Mouse (Mus musculus) erythroblast, embryonic 14.5 days (primary cell): ENCODE measurements around the gene Adgra3. TPM values are rescaled to one million over a fixed set of nuclear protein-coding genes. Genes with fewer than 3 reads are reported as not detected.

ENCODE experiments used
- H3K27me3 ChIP-seq: 2 replicates; pipeline ENCODE4 v1.6.1; 2012; ENCODE audit warnings: inconsistent platforms; ENCODE audit not compliant: control insufficient read depth
- H3K36me3 ChIP-seq: 2 replicates; pipeline ENCODE4 v1.6.1; 2012; ENCODE audit warnings: mild to moderate bottlenecking, inconsistent platforms; ENCODE audit not compliant: control insufficient read depth
- H3K4me1 ChIP-seq: 2 replicates; pipeline ENCODE4 v1.6.1; 2012; ENCODE audit warnings: inconsistent platforms; ENCODE audit not compliant: control insufficient read depth
- H3K4me3 ChIP-seq: replicated peaks from 2 replicates; pipeline ENCODE3; 2012; ENCODE audit warnings: moderate library complexity, mild to moderate bottlenecking, inconsistent platforms
- H3K9me3 ChIP-seq: 2 replicates; pipeline ENCODE4 v1.6.1; 2012; ENCODE audit warnings: low read length, inconsistent platforms, mixed read lengths; ENCODE audit not compliant: control insufficient read depth
- GATA1 ChIP-seq: IDR thresholded peaks from 2 replicates; pipeline ENCODE4 v1.6.1; 2012; ENCODE audit warnings: low read length, inconsistent platforms, mixed read lengths
- TAL1 ChIP-seq: IDR thresholded peaks from 3 replicates; pipeline ENCODE4 v1.6.1; 2012; ENCODE audit warnings: low read length, inconsistent platforms, mixed read lengths
- polyA plus RNA-seq: library from polyadenylated mRNA; stranded (reverse); fragments of >175 nt; gene quantifications from 2 replicates; pipeline ENCODE4 v1.2.3, GENCODE M21; 2012

Gene Adgra3
- polyA plus RNA-seq, 1 experiment = 0.20 TPM

DNA sequence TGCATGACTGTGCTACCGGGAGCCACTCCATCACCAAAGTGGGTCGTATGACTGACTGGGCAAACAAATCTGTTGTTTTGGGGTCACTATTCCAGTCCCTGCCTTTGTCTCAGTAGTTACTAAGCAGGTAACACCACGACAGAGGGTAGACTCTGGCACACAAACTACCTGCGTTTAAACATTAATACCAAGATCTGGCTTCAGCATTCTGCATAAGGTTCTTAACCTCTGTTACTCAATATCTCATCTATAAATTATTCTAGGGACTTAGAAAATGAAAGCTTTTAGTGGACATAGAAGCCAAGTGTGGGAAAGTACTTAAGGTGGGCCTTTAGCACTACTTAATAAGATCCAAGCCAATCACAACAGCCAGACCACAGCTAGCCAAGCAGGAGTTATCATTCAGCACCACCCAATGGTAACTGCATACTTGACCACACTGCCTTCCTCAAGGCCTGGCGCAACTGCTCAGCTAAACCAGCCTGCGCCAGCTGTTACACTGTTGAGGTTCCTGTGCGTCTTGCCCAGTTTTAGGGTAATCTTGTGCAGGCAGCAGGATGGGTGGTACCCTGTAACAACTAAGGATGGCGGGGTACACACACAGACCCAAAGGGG lies 23.8 kb downstream of the Adgra3 start:
- no peaks in the 10 kb centered on the region for H3K9me3 ChIP-seq
- no peaks in the 10 kb centered on the region for H3K27me3 ChIP-seq
- TF ChIP-seq GATA1 (no peak), TAL1 (no peak)
- H3K4me1 ChIP-seq = no peaks in the 10 kb centered on the region
- H3K36me3 ChIP-seq = no peaks in the 10 kb centered on the region
- H3K4me3 ChIP-seq = no peak overlapping the region

DNA sequence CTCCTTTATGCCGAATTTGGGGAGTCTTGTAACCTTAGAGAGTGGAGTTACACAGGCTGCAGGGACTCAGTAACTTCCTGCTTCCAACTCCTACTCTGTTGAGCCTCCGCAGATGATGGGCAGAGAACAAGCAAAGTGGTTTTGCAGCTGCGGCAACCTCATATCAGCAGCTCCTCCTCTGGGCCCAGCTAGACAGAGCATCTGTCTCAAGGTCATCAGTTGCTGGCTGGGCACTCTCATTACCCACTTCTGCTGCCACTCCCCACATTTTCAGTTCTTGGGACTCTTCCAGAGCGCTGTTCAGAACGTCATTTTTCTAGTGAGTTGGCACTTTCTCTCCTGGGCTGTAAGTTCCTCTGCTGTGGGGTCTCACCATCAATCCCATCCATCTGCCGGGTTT lies 24.6 kb downstream of the Adgra3 start:
- no peaks in the 10 kb centered on the region for H3K9me3 ChIP-seq
- H3K4me1 ChIP-seq = no peaks in the 10 kb centered on the region

DNA sequence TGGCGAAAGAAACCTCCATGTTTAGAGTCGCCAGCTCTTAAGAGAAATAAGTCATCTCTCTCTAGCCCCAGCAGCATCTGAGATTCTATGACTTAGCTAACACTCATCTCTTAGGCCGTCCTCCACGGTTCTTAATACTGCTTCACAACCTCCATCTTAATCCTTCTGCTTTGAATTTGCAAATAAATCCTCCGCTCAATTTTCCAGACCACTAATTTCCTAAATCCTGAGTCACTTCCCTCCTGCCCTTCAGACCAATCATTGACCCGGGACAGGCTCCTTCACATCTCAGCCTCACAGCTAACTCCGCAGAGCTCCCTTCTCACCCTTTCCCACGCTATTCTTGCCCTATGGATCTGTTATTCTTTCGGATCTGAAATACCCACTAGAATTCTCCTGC lies 25.1 kb downstream of the Adgra3 start:
- H3K36me3 ChIP-seq = no peaks in the 10 kb centered on the region
- TF ChIP-seq GATA1 (no peak), TAL1 (no peak)
- no peak overlapping the region for H3K4me3 ChIP-seq
- H3K9me3 ChIP-seq = no peaks in the 10 kb centered on the region
- H3K4me1 ChIP-seq = no peaks in the 10 kb centered on the region
- H3K27me3 ChIP-seq = no peaks in the 10 kb centered on the region

More for the DNA sequence above, 24.6 kb downstream of the Adgra3 start:
- TF ChIP-seq GATA1 (no peak), TAL1 (no peak)
- Histone ChIP-seq H3K4me3 (no peak overlapping the region), H3K36me3 (no peaks in the 10 kb centered on the region), H3K27me3 (no peaks in the 10 kb centered on the region)

DNA sequence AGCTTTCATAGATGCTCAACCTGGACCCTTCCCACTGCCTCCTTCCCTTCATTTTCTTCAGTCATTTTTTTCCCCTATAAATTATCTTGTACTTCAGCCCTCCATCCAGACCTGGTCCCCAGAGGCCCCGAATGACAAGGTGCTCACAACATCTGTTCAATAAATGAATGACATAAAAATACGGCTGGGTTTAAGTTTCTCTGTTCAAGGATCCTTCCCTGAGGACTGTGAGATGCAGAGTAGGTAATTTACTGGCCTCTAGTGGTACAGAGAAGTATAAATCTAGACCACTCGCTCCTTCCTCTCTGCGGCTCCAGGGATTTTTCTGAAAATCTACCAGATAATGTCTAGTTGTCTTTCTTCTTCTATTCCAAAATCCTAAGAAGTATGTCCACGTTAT lies 26.5 kb downstream of the Adgra3 start:
- Histone ChIP-seq H3K4me1 (no peaks in the 10 kb centered on the region), H3K27me3 (no peaks in the 10 kb centered on the region), H3K36me3 (no peaks in the 10 kb centered on the region), H3K9me3 (no peaks in the 10 kb centered on the region), H3K4me3 (no peak overlapping the region)
- no peak for TF ChIP-seq GATA1
- no peak for TF ChIP-seq TAL1

DNA sequence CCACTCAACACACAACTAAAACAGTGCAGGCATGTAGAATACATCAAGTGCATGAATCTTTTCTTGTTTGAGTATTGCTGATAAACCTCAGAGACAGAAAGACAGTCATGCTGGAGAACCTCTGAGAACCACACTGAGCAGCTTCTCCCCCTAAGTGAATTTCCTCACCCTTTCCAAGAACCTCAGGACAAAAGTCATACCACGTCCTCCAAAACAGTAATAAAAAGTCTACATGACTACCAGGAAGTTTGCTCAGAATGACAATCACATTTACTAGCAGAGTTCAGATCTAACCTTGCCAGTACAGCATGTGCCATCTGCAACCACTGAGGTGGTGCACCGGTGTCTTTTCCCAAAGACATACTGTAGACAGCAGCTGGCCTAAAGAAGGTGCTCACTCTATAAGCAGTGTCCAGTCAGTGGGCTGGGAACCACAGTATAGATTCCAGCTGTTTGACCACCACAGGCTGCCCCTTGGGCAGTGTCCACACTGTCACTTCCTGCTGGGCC lies 27.0 kb downstream of the Adgra3 start:
- no peak overlapping the region for H3K4me3 ChIP-seq
- H3K27me3 ChIP-seq = no peaks in the 10 kb centered on the region
- no peaks in the 10 kb centered on the region for H3K9me3 ChIP-seq
- H3K4me1 ChIP-seq = peaks cover under 1% of the 10 kb centered on the region; the same call in 1 of the 2 replicates
- TF ChIP-seq TAL1 (no peak), GATA1 (no peak)
- no peaks in the 10 kb centered on the region for H3K36me3 ChIP-seq

DNA sequence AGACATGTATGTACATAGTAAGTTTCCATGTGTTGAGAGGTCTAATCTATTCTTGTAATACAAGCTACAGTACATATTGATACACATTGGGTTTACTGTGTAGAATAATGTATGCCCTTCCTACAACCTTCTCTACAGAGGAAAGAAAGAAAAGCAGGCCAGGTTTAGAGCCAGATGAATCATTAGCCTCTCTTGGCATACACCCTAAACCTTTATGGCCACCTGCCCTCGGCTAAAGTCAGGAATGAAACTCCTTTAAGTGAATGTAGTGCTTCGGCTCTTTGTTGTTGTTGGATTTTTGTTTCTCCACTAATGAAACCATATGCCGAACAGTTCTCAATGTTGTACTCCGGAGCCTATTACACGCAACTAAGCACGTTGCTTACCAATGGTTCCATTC lies 27.5 kb downstream of the Adgra3 start:
- no peak overlapping the region for H3K4me3 ChIP-seq
- peaks cover 5% of the 10 kb centered on the region for H3K4me1 ChIP-seq
- H3K36me3 ChIP-seq = no peaks in the 10 kb centered on the region
- H3K9me3 ChIP-seq = no peaks in the 10 kb centered on the region
- TF ChIP-seq TAL1 = no peak
- no peak for TF ChIP-seq GATA1
- H3K27me3 ChIP-seq = no peaks in the 10 kb centered on the region

DNA sequence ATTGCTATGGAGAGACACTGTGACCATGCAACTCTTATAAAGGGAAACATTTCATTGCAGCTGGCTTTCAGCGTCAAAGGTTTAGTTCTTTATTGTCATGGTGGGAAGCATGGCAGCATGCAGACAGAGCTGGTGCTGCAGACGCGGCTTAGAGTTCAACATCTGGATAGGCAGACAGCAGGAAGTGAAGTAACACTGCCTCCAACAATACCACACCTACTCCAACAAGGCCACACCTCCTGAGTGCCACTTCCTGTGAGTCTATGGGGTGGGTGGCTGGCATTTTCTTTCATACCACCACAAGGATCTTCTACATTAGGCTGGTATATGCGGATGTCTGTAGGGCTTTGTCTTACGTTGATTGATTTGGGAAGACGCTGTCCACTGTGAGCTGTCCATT lies 29.1 kb downstream of the Adgra3 start:
- Histone ChIP-seq H3K9me3 (no peaks in the 10 kb centered on the region), H3K4me1 (peaks cover 7% of the 10 kb centered on the region), H3K36me3 (no peaks in the 10 kb centered on the region; the same call in 1 of the 2 replicates), H3K27me3 (no peaks in the 10 kb centered on the region), H3K4me3 (no peak overlapping the region)
- TF ChIP-seq GATA1 = no peak

DNA sequence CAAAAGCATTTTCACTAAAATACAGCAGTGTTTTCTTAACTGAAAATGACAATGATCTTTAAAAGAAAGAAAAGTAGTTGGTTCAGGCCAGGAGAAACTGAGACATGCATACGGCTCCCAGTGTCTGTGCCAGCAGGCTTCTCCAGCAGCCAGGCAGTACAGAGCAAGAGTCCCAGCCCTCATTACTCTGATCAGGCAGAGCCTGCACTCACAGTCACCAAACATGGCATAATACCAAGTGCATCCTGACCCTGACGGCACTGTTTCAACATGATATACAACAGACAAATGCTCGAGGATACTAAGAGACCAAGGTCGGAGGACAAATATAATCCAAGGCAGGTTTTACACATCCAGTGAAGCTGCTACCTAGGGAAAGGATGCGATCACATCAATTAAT lies 31.2 kb downstream of the Adgra3 start:
- Histone ChIP-seq H3K4me3 (no peak overlapping the region), H3K36me3 (peaks cover 15% of the 10 kb centered on the region), H3K4me1 (peaks cover 11% of the 10 kb centered on the region), H3K27me3 (no peaks in the 10 kb centered on the region), H3K9me3 (no peaks in the 10 kb centered on the region)
- TF ChIP-seq GATA1 (no peak), TAL1 (no peak)

DNA sequence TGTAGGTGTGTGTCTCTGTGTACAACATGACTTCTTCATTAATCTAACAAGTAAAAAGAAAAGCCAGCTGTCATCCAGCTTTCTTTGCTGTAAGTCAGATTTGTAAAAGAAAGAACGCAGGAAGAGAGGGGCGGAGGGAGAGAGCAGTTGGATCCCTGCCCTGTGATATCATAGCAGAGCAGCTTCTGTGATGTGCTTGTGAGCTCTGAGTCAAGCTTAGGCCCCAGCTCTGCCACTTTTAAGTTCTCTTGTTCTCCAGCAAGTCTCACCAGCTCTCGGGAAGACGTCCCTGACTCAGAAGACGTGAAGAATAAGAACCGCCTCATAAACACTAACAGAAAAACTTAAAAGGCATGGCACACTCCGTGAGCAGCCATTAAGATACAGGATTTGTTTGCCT lies 31.8 kb downstream of the Adgra3 start:
- Histone ChIP-seq H3K27me3 (no peaks in the 10 kb centered on the region), H3K9me3 (no peaks in the 10 kb centered on the region), H3K4me1 (peaks cover 11% of the 10 kb centered on the region), H3K36me3 (peaks cover 16% of the 10 kb centered on the region), H3K4me3 (no peak overlapping the region)
- TF ChIP-seq GATA1 = no peak
- TF ChIP-seq TAL1 = no peak

DNA sequence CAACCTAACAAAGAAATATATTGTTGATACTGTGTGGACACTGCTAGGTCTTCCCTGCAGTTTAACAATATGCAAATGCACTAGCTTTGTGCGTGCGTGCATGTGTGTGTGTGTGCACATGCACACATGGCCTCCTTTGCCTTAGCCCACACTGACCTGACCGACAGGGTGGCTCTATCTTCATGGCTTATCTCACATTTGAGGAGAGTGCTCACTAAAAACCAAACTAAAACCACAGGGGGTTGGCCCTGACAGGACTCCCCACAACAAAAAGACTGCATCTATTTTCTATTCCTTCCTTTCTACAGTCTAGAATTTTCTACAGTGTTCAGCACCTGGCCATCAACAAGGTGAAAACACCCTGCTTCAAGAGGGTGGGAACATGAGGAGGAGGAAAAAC lies 32.7 kb downstream of the Adgra3 start:
- H3K4me1 ChIP-seq = peaks cover 11% of the 10 kb centered on the region

More for the DNA sequence above, 32.7 kb downstream of the Adgra3 start:
- Histone ChIP-seq H3K4me3 (no peak overlapping the region), H3K9me3 (no peaks in the 10 kb centered on the region), H3K27me3 (no peaks in the 10 kb centered on the region), H3K36me3 (peaks cover 16% of the 10 kb centered on the region)
- no peak for TF ChIP-seq GATA1
- TF ChIP-seq TAL1 = no peak
